Mouse (Mus musculus): ENCODE data around the gene Poldip3. TPM values are rescaled to one million over a fixed set of nuclear protein-coding genes. Genes with fewer than 3 reads are reported as not detected.

Poldip3 gene
- polyA plus RNA-seq, 1 experiment from 2014 or later, result 189 TPM

DNA sequence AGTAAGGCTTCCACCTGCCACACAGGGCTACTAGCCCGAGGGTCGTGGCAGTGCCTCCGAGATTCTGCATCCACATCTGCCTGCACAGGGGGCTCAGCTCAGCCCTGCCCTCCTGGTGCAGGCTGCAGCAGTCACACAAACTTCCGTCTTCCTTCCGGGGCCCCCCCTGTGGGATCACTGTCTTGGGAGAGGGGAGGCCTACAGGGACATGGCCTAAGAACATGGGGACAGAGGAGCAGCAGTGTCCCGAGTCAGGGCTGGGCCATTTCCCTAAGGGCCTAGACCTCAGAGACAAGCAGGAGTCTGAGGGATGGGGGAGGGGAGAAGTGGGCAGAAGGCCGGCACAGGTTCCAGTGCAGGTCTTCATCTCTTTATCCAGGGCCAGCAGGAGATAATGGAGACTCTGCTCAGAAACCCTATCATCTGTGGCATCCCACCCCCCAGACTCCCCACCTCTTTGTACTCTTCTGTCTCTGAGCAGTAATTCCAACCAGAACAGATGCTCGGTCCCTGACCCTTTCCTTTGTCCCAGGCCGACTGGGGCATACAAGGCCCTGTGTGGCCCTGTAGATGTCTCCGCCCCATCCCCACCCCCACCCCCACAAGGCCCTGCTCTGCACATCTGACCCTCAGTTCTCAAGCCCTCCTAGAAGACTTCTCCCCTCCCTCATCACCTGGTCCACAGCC lies 12.0 kb upstream of the Poldip3 start:
- DNase-seq (ENCODE audit: low spot score), result peak; percentile 53
- H3K27ac ChIP-seq (replicated peaks), result peak overlapping the region; percentile 85

DNA sequence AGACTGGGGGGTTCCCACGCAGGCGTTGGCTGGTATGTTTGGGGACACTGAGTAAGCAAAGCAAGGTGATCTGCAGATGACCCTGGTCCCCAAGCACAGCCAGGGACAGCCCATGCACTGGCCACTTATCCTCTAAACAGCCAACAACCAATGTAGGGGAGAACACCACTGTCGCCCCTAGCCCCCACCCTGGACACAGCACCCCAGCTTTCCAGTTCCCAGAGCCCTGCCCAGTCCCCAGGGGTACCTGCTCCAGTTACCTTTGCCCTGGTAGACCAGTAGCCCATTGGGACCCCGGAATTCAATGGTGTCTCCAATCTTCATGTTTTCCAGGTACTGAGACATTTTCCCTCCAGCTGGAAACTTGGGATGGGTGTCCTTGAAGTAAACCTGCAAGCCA lies 11.4 kb upstream of the Poldip3 start:
- 83% methylated on average over 4 of the region's 4 CpGs for WGBS
- H3K4me3 ChIP-seq, result no peak overlapping the region
- H3K36me3 ChIP-seq, result peaks cover 91% of the 10 kb centered on the region
- peak overlapping the region; percentile 85 for H3K27ac ChIP-seq (replicated peaks)
- peaks cover 40% of the 10 kb centered on the region for H3K4me1 ChIP-seq
- no peak for DNase-seq (ENCODE audit: low spot score)
- H3K9me3 ChIP-seq (replicated peaks), result no peaks in the 10 kb centered on the region
- no peaks in the 10 kb centered on the region for H3K27me3 ChIP-seq (ENCODE audit: low read depth, poor library complexity, severe bottlenecking)

More for the DNA sequence above, 12.0 kb upstream of the Poldip3 start:
- no peaks in the 10 kb centered on the region for H3K9me3 ChIP-seq (replicated peaks)
- peak overlapping the region; percentile 10; the same call in 1 of the 2 replicates for H3K4me3 ChIP-seq
- H3K27me3 ChIP-seq (ENCODE audit: low read depth, poor library complexity, severe bottlenecking), result no peaks in the 10 kb centered on the region
- peaks cover 40% of the 10 kb centered on the region for H3K4me1 ChIP-seq
- WGBS, result 20% methylated on average over 10 of the region's 10 CpGs
- H3K36me3 ChIP-seq, result peaks cover 91% of the 10 kb centered on the region

DNA sequence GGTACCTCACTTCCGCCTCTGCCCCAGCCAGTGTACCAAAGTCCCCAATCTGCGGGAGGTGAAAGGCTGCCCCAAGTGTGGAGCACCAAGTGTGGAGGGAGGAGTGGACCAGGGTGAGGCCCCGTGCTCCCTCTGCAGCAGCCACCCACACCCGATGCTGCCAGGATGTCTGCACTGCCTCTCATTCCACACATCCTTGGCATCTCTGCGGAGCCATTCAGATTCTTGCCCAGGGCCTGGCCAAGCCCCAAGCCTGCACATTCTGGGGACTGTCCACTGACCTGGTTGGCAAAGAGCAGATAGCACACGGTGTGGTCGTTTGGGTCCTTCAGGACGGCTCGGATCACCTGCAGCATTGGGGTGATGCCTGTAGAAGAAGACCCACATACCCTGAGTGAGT lies 10.6 kb upstream of the Poldip3 start:
- H3K36me3 ChIP-seq, result peaks cover 90% of the 10 kb centered on the region
- no peaks in the 10 kb centered on the region for H3K27me3 ChIP-seq (ENCODE audit: low read depth, poor library complexity, severe bottlenecking)
- H3K9me3 ChIP-seq (replicated peaks), result no peaks in the 10 kb centered on the region
- no peak for DNase-seq (ENCODE audit: low spot score)
- H3K27ac ChIP-seq (replicated peaks), result peak overlapping the region; percentile 85; the same call in 1 of the 2 replicates
- H3K4me1 ChIP-seq, result peaks cover 36% of the 10 kb centered on the region
- H3K4me3 ChIP-seq, result no peak overlapping the region
- WGBS, result 94% methylated on average over 9 of the region's 9 CpGs

DNA sequence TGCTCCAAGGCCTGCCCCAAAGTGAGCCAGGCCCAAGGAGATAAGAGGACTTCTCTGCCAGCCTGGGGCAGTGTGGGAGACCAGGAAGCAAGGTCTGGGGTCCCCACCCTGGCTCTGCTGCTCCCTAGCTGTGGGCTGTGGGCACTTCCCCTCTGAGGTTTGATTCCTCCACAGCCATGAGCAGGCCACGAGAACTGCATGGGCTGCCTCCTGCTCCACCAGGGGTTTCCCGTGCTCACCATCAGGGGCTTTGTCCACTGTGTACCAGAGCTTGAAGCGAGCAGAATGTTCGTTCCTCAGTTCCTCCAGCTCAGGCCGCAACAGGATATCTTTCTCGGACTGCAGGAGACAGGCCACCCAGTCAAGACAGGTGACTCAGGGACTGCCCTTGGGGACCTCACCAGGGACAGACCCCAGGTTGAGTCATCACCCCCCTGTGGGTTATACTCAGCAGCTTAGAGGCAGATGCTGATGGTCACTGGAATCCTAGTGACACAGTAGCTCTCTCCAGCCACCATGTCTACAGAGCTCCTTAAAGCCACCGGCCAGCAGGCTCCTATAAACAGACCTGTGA lies 9.5 kb upstream of the Poldip3 start:
- Histone ChIP-seq H3K4me3 (no peak overlapping the region), H3K27me3 (ENCODE audit: low read depth, poor library complexity, severe bottlenecking) (no peaks in the 10 kb centered on the region), H3K4me1 (peaks cover 36% of the 10 kb centered on the region), H3K36me3 (peaks cover 96% of the 10 kb centered on the region), H3K9me3 (replicated peaks) (no peaks in the 10 kb centered on the region), H3K27ac (replicated peaks) (no peak overlapping the region)
- no peak for DNase-seq (ENCODE audit: low spot score)
- WGBS, result 91% methylated on average over 7 of the region's 7 CpGs

DNA sequence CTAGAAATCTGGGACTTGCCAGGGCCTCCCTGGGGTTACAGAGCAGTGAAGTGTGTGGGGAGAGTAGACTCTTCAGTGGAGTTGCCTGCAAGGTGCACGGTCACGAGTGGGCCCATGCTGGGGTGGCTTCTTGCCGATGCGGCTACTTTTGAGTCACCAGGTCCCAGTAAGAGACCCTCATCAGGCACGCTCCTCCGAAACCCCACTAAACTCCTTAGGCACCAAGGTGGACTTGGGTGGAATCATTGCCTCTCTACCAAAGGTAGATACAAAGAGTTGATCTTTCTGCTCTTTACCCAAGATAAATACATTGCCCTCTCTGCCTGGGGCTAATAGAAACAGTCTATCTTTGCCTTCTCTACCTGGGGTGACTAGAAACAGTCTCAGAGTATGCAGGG lies 8.5 kb upstream of the Poldip3 start:
- Histone ChIP-seq H3K4me3 (no peak overlapping the region), H3K9me3 (replicated peaks) (no peaks in the 10 kb centered on the region), H3K4me1 (peaks cover 30% of the 10 kb centered on the region), H3K36me3 (peaks cover 95% of the 10 kb centered on the region), H3K27me3 (ENCODE audit: low read depth, poor library complexity, severe bottlenecking) (no peaks in the 10 kb centered on the region), H3K27ac (replicated peaks) (peak overlapping the region; percentile 52; the same call in 1 of the 2 replicates)
- WGBS, result 98% methylated on average over 6 of the region's 6 CpGs
- DNase-seq (ENCODE audit: low spot score), result no peak

DNA sequence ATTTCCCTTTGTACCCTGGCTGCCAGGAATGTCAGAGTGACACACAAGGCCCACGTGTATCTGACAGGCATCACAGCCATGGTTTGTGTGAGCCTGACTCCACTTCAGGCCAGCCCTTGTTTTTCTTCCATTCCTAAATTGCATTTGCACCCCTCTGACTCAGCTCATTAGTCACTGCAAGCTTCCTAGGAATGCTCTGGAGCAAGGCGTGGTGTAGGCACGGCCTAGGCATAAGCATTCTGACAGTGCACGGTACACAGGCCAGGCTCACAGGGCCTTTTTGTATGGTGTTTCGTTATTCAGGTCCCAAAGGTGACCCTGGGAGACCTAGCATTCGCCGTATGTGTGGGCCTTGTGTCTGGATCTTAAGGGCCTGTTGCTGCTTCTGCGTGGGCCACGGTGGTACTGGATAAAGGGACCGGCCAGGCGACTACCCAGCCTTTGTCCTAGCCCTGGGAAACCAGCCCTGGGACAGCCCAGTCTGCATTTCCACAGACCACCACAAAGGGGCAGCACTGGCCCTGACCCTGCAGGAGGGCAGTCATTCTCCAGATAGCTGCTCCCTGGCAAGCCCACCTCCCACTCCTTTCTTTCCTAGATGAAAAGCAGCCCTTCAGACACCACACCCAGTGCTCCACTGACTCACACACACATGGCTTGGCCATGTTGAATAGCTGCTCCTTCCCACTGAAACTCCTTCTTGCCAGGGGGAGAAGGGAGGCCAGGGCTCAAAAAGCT lies 7.9 kb upstream of the Poldip3 start:
- peaks cover 89% of the 10 kb centered on the region for H3K36me3 ChIP-seq
- DNase-seq (ENCODE audit: low spot score), result peak; percentile 66
- no peaks in the 10 kb centered on the region for H3K27me3 ChIP-seq (ENCODE audit: low read depth, poor library complexity, severe bottlenecking)
- H3K4me3 ChIP-seq, result no peak overlapping the region
- H3K4me1 ChIP-seq, result peaks cover 26% of the 10 kb centered on the region
- H3K9me3 ChIP-seq (replicated peaks), result no peaks in the 10 kb centered on the region
- 75% methylated on average over 11 of the region's 11 CpGs for whole genome bisulfite sequencing
- peak overlapping the region; percentile 52 for H3K27ac ChIP-seq (replicated peaks)

DNA sequence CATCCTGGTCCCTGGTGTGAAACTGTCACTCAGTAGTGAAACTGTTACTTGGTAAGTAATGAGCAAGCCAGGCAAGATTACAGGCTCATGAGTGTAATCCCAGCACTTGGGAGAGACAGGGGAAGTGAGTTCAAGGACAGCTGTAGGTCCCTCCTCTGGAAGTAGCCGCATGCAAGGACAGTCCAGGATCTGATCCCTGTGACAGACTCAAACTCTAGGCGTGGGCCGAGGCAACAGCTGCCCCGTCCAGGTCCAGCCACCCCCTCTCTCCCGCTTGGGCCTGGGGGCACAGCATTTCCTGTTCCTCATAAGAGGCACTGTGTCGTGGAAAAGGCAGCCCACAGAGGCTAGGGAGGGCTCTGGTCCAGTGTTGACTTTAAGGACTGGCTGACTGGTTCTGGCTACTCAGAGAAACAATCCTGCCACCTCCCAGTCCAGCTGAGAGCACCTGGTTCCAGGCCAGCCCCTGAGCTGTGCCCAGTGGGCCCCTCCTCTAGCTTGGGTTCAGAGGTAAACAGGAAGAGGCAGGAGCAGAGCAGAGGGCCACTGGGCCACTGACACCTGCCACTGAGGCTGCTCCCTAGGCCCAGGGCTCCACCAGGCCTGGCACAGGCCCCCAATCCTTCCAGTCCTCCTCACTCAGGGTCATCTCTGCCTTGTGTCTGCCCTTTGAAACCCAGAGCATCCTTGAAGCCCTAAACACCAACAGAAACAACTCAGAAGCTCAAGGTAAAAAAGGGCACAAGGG lies 6.7 kb upstream of the Poldip3 start:
- Histone ChIP-seq H3K27ac (replicated peaks) (no peak overlapping the region; the same call in 1 of the 2 replicates), H3K4me3 (no peak overlapping the region), H3K36me3 (peaks cover 78% of the 10 kb centered on the region), H3K9me3 (replicated peaks) (no peaks in the 10 kb centered on the region), H3K27me3 (ENCODE audit: low read depth, poor library complexity, severe bottlenecking) (no peaks in the 10 kb centered on the region), H3K4me1 (peaks cover 14% of the 10 kb centered on the region)
- no peak for DNase-seq (ENCODE audit: low spot score)
- 86% methylated on average over 6 of the region's 6 CpGs for WGBS

DNA sequence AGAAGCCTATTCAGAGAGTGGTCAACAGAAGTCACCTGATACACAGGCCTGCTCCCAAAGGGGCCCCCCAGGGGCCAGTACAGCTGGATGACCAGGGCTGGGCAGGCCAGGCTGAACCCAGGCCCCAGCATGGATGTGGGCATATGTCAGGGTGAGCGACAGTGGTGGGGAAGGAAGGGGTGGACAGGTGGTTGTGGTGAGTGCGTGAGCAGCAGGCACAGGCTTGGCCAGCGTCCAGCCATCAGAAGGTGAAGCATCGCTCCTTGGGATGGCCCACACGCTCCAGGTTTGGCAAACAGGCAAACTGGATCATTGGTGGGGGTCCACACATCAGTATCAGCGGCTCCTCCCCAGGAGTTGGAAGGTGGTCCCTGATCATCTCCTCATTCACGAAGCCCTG lies 5.1 kb upstream of the Poldip3 start:
- no peaks in the 10 kb centered on the region for H3K27me3 ChIP-seq (ENCODE audit: low read depth, poor library complexity, severe bottlenecking)
- H3K4me3 ChIP-seq, result no peak overlapping the region
- H3K27ac ChIP-seq (replicated peaks), result no peak overlapping the region
- H3K4me1 ChIP-seq, result peaks cover 9% of the 10 kb centered on the region
- peaks cover 62% of the 10 kb centered on the region for H3K36me3 ChIP-seq
- WGBS, result 92% methylated on average over 7 of the region's 7 CpGs
- H3K9me3 ChIP-seq (replicated peaks), result no peaks in the 10 kb centered on the region
- DNase-seq (ENCODE audit: low spot score), result no peak

DNA sequence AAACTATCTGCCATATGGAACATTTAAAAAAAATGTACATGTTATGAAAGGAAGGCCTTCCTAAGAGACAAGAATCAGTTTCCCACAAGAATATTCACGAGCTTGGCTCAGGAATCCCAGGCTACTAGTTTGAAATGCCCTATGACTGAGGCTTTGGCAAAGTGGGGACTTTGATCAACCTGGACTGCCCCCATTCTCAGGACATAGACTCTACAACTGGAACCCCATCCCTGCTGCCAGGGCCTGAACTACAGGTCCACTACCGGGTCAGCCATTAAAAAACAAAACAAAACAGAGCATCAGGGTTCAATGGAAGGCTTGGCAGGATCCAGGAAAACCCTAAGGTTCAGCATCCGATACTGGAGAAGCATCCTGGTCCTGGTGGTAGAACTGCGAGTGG lies 1.5 kb upstream of the Poldip3 start:
- H3K9me3 ChIP-seq (replicated peaks), result no peaks in the 10 kb centered on the region
- H3K27me3 ChIP-seq (ENCODE audit: low read depth, poor library complexity, severe bottlenecking), result no peaks in the 10 kb centered on the region
- H3K4me3 ChIP-seq, result no peak overlapping the region
- peaks cover 14% of the 10 kb centered on the region for H3K4me1 ChIP-seq
- H3K36me3 ChIP-seq, result peaks cover 47% of the 10 kb centered on the region
- no peak overlapping the region for H3K27ac ChIP-seq (replicated peaks)
- DNase-seq (ENCODE audit: low spot score), result no peak
- 90% methylated on average over 4 of the region's 4 CpGs for WGBS

DNA sequence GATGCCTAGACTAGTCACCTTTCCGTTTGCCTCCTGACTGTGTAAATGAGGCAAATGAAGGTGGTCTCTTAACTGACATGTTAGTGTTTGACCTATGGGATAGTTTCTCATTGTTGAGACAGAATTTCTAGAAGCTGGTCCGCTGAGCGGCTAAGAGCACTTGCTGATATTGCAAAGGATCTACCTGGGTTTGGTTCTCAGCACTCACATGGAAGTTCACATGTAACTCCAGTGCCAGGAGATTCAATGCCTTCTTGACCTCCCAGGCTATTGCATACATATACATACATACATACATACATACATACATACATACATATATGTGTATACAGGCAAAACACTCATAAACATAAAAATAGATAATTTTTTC lies 874 bp upstream of the Poldip3 start:
- H3K4me3 ChIP-seq, result peak overlapping the region; percentile 99
- peaks cover 47% of the 10 kb centered on the region for H3K36me3 ChIP-seq
- peak overlapping the region; percentile 99 for H3K27ac ChIP-seq (replicated peaks)
- DNase-seq (ENCODE audit: low spot score), result no peak
- no peaks in the 10 kb centered on the region for H3K9me3 ChIP-seq (replicated peaks)
- 22% methylated on average over 3 of the region's 3 CpGs for WGBS
- H3K4me1 ChIP-seq, result peaks cover 14% of the 10 kb centered on the region
- no peaks in the 10 kb centered on the region for H3K27me3 ChIP-seq (ENCODE audit: low read depth, poor library complexity, severe bottlenecking)

DNA sequence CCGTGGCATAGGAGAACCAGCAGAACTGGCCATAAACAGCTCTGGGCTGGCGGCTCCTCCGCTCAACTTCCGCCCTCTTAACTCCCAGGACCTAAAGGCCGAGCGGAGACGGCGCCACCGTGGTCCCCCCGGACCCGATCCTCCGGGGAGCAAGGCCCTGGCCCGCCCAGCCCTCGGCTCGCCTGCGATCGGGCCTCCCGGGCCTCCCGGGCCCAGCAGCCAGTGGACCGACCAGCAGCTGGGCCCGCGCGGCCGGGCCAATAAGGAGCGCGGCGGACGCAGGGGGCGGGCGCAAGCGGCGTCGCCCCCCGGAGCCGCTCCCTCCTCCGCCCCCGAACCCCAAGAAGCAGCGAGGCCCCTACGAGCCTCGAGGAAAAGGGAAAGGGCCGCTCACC lies 386 bp downstream of the Poldip3 start:
- peaks cover 14% of the 10 kb centered on the region for H3K4me1 ChIP-seq
- peak overlapping the region; percentile 99 for H3K4me3 ChIP-seq
- H3K27ac ChIP-seq (replicated peaks), result peak overlapping the region; percentile 99
- H3K9me3 ChIP-seq (replicated peaks), result no peaks in the 10 kb centered on the region
- H3K27me3 ChIP-seq (ENCODE audit: low read depth, poor library complexity, severe bottlenecking), result no peaks in the 10 kb centered on the region
- H3K36me3 ChIP-seq, result peaks cover 48% of the 10 kb centered on the region
- DNase-seq (ENCODE audit: low spot score), result no peak
- under 1% methylated on average over 41 of the region's 41 CpGs for WGBS

DNA sequence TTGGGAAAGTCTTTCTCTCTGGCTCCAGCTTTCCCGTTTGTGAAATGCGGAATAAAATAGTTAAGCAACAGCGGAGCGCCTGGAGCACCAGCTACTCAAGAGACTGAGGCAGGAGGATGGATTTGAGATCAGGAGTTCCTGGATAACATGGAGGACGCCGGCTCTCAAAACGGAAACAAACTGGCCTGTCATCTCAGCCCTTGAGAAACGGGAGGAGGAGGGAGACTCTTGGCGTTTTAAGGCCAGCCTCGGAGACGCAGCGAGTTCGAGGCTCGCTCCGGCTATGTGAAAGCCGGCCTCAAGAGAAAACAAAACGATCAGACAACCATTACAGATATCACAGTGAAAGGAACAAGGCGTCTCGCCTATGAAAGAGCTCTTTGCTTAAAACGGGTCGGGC lies 789 bp downstream of the Poldip3 start:
- no peaks in the 10 kb centered on the region for H3K27me3 ChIP-seq (ENCODE audit: low read depth, poor library complexity, severe bottlenecking)
- H3K4me3 ChIP-seq, result peak overlapping the region; percentile 99
- peak overlapping the region; percentile 99 for H3K27ac ChIP-seq (replicated peaks)
- no peaks in the 10 kb centered on the region for H3K9me3 ChIP-seq (replicated peaks)
- DNase-seq (ENCODE audit: low spot score), result no peak
- H3K36me3 ChIP-seq, result peaks cover 46% of the 10 kb centered on the region
- peaks cover 16% of the 10 kb centered on the region for H3K4me1 ChIP-seq
- 5% methylated on average over 21 of the region's 21 CpGs for WGBS

Data from midbrain, embryonic 10.5 days (tissue).